Mouse (Mus musculus) heart, postnatal 0 days (tissue): ENCODE data around the gene Gm3409. TPM values are rescaled to one million over a fixed set of nuclear protein-coding genes. Genes with fewer than 3 reads are reported as not detected.
"Not testable (repeated sequence)": the region's sequence is repeated elsewhere in the genome, so short reads cannot be mapped to it uniquely, and the experiment has no call there.

Source experiments
- ATAC-seq: fragments of 200-750 bp; cut with Nextera tagmentation; 2 replicates; pipeline ENCODE4 v1.8.0; 2017; ENCODE audit warnings: low read depth, moderate number of reproducible peaks, moderate library complexity; ENCODE audit not compliant: insufficient read depth
- DNase-seq: peaks from one replicate; pipeline ENCODE4 v3.0.0-alpha.2; 2016; ENCODE audit warnings: low spot score
- H3K27ac ChIP-seq: fragments of 300-500 bp; sonication (generic); 2 replicates; pipeline ENCODE4 v1.5.1; 2014; ENCODE audit warnings: low read depth, mild to moderate bottlenecking
- H3K27me3 ChIP-seq: fragments of 300-500 bp; sonication (generic); 2 replicates; pipeline ENCODE4 v1.6.1; 2014; ENCODE audit warnings: low read length, mixed read lengths; ENCODE audit not compliant: control insufficient read depth, insufficient read depth
- H3K36me3 ChIP-seq: fragments of 300-500 bp; sonication (generic); replicated peaks from 2 replicates; pipeline ENCODE4 v1.6.1; 2014; ENCODE audit warnings: low read length, mixed read lengths; ENCODE audit not compliant: control insufficient read depth, insufficient read depth
- H3K4me1 ChIP-seq: fragments of 300-500 bp; sonication (generic); 2 replicates; pipeline ENCODE4 v1.6.1; 2014; ENCODE audit warnings: antibody characterized with exemption; ENCODE audit not compliant: control insufficient read depth, insufficient read depth
- H3K4me2 ChIP-seq: fragments of 300-500 bp; sonication (generic); 2 replicates; pipeline ENCODE4 v1.6.1; 2014; ENCODE audit warnings: low read depth, mild to moderate bottlenecking, low read length, moderate library complexity
- H3K4me3 ChIP-seq: fragments of 300-500 bp; sonication (generic); 2 replicates; pipeline ENCODE4 v1.5.1; 2014; ENCODE audit warnings: low read depth, low read length
- H3K9ac ChIP-seq: fragments of 300-500 bp; sonication (generic); replicated peaks from 2 replicates; pipeline ENCODE4 v1.6.1; 2014; ENCODE audit warnings: low read depth, low read length, mixed read lengths
- H3K9me3 ChIP-seq: fragments of 300-500 bp; sonication (generic); replicated peaks from 2 replicates; pipeline ENCODE4 v1.6.1; 2016; ENCODE audit warnings: low read length; ENCODE audit not compliant: control insufficient read depth
- CTCF ChIP-seq: IDR thresholded peaks from 2 replicates; pipeline ENCODE4 v1.5.1; 2016; ENCODE audit warnings: antibody characterized with exemption, control low read depth, low read depth
- EP300 ChIP-seq: IDR thresholded peaks from 2 replicates; pipeline ENCODE4 v1.6.1; 2016; ENCODE audit warnings: antibody characterized with exemption, low read depth
- WGBS: fragments of 180-500 bp; shearing (Covaris S2); extraction: QIAGEN DNeasy Blood & Tissue Kit; methylation state at CpG from one replicate; pipeline ENCODE4 v1.1.7; 2014; 5-methylcytosine and 5-hydroxymethylcytosine counted together
- polyA plus RNA-seq: library from polyadenylated mRNA; unstranded; fragments of >200 nt; fragmentation: Nextera tagmentation; extraction: Ambion mirVana; gene quantifications from 2 replicates; pipeline ENCODE4 v1.2.1, GENCODE M21; 2015
- total RNA-seq: library from RNA; depleted of rRNA; stranded (reverse); fragments of >200 nt; gene quantifications from 2 replicates; pipeline ENCODE4 v1.2.3, GENCODE M21; 2014; ENCODE audit warnings: low replicate concordance

Gene Gm3409
- total and polyA plus RNA-seq, 2 experiments from 2014 or later, result not detected

DNA sequence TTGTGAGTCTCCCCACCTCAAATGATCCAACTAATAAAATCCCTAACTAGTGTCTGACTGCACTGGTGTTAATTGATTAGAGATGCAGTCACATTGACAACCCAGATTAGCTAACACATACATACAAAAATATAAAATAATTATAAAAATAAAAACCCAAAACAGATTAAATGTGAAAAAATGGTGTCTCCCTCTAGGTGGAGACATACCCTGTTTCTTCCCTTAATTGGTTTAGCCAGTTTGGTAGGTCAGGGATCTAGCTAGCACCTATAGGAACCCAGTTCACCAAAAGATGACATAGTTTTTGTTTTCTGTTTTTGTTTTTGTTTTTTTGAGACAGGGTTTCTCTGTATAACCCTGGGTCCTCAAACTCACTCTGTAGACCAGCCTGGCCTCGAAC is 26.8 kb downstream of the Gm3409 start:
- Histone ChIP-seq H3K27me3 (no peaks in the 10 kb centered on the region), H3K4me2 (no peak overlapping the region), H3K36me3 (no peaks in the 10 kb centered on the region), H3K4me3 (no peak overlapping the region), H3K9me3 (no peaks in the 10 kb centered on the region), H3K9ac (no peak overlapping the region), H3K4me1 (no peaks in the 10 kb centered on the region), H3K27ac (no peak overlapping the region)
- TF ChIP-seq EP300 (no peak), CTCF (no peak)
- WGBS, result 66% methylated on average over 1 of the region's 1 CpGs
- DNase-seq, result no peak
- no peak for ATAC-seq

DNA sequence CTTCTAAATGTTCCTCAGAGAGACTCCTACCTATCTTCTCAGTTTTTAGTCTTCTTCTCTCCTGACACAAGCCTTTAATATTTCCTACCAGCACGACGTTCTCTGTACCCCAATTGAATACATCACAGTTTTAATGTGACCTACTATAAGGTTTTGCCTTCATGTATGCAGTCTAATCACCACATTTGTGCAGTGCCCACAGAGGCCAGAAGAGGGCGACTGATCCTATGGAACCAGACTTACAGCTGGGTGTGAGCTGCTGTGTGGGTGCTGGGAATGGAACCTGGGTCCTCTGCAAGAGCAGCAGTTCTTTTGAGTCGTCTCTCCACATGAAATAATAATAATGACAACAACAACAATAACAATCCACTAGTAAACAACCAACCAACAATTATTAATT is 29.6 kb downstream of the Gm3409 start:
- WGBS, result 54% methylated on average over 4 of the region's 4 CpGs
- Histone ChIP-seq H3K27me3 (no peaks in the 10 kb centered on the region), H3K36me3 (no peaks in the 10 kb centered on the region), H3K4me2 (no peak overlapping the region), H3K9me3 (no peaks in the 10 kb centered on the region), H3K27ac (no peak overlapping the region), H3K4me1 (no peaks in the 10 kb centered on the region), H3K4me3 (no peak overlapping the region), H3K9ac (no peak overlapping the region)
- ATAC-seq (no peak), DNase-seq (no peak)
- TF ChIP-seq CTCF, result no peak

DNA sequence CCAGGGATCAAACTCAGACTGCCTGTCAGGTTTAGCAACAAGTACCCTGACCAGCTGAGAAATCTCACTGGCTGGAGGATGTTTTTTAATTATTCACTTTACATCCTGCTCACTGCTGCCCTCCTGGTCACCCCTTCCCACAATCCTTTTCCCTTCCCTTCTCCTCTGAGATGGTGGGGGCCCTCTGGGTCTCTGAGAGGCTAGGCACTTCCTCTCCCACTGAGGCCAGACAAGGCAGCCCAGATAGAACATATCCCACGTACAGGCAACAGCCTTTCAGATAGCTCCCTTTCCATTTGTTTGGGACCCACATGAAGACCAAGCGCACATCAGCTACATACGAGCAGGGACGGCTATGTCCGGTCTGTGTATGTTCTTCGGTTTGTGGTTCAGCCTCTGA is 32.7 kb downstream of the Gm3409 start:
- H3K36me3 ChIP-seq, H3K9ac ChIP-seq, H3K27ac ChIP-seq, DNase-seq, H3K4me3 ChIP-seq, H3K27me3 ChIP-seq, H3K9me3 ChIP-seq, H3K4me2 ChIP-seq, ATAC-seq, H3K4me1 ChIP-seq: not testable (repeated sequence)
- WGBS, result 67% methylated on average over 6 of the region's 6 CpGs

DNA sequence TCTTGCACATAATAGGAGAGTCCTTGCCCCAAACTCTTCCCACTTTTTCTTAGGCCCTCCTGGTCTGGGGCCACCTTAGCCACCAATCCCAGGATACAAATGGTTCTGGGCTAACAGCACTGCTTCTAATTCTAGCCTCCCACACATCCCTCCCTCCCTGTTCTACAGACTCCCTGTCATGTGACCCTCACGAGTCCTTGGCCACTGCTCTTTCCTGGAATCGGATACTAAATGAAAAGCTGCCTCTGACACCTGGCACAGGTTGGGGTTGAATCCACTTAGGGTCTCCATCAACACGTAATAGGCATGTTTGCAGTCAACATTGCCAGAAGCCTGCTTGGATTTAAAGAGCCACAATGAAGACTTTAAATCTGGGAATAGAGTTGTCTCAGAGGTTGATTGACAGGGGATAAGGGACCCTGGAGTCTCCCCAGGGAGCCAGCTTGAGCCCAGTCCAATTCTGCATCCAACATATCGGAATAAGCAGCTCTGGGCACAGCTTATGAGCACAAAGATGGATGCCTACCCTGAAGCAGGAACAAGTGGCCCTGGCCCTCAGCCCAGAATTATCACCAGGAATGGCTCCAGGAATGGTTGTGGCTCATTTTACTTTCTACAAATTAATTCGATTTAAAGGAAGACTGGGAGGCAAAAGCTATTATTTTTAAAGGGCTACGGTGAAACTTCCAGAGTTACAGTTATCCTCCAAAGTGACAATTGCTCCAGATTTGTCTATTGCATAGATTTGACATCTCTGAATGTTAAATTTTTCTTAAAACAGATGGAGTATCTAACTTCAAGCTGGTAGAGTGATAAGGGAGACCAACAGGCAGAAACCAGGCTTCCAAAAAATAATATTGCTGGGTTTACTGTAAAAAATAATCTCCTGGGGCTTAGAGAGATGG is 34.6 kb downstream of the Gm3409 start:
- not testable (repeated sequence) for H3K27ac ChIP-seq, H3K27me3 ChIP-seq, H3K4me2 ChIP-seq, H3K9me3 ChIP-seq, H3K9ac ChIP-seq, H3K4me3 ChIP-seq, H3K36me3 ChIP-seq, DNase-seq, H3K4me1 ChIP-seq
- WGBS, result 40% methylated on average over 6 of the region's 6 CpGs
- peak; percentile 73 for ATAC-seq

DNA sequence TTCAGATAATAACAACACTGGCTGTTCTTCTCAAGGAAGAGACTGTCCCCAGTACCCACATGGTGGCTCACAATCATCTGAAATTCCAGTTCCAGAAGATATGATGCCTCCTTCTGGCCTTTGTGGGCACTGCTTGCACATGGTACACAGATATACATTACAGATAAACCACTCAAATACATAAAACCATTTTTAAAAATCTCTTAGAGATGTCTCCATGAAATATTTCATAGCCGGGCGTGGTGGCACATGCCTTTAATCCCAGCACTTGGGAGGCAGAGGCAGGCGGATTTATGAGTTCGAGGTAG is 35.2 kb downstream of the Gm3409 start:
- not testable (repeated sequence) for ATAC-seq, H3K4me1 ChIP-seq, H3K9ac ChIP-seq, DNase-seq, H3K4me2 ChIP-seq, H3K4me3 ChIP-seq, H3K36me3 ChIP-seq, H3K9me3 ChIP-seq, H3K27ac ChIP-seq, H3K27me3 ChIP-seq
- 85% methylated on average over 4 of the region's 4 CpGs for WGBS

DNA sequence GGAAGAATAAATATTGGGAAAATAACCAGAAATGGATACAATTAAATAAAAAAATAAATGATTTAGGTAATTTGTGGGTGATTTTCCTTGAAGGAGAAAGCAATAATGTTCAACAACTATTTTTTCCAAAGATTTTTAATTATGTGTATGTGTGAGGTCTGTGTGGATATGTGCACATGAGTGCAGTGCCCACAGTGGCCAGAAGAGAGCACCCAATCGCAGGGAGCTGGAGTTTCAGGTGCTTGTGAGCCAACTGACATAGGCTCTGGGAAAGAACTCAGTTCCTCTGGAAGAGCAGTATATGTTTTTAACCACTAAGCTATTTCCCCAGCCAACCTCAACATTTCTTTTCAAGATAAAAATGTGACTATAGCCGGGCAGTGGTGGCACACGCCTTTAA is 39.2 kb downstream of the Gm3409 start:
- H3K4me1 ChIP-seq, result no peaks in the 10 kb centered on the region
- no peak for TF ChIP-seq EP300
- TF ChIP-seq CTCF, result no peak
- WGBS, result 85% methylated on average over 3 of the region's 3 CpGs
- no peaks in the 10 kb centered on the region for H3K9me3 ChIP-seq
- no peak for ATAC-seq
- DNase-seq, result no peak
- no peaks in the 10 kb centered on the region for H3K27me3 ChIP-seq
- no peak overlapping the region for H3K4me2 ChIP-seq
- no peak overlapping the region for H3K9ac ChIP-seq
- H3K27ac ChIP-seq, result no peak overlapping the region
- no peak overlapping the region for H3K4me3 ChIP-seq
- H3K36me3 ChIP-seq, result no peaks in the 10 kb centered on the region
